Mouse (Mus musculus): ENCODE results near the gene Bcan. TPM values are rescaled to one million over a fixed set of nuclear protein-coding genes. Genes with fewer than 3 reads are reported as not detected.

The Bcan gene
- polyA plus RNA-seq, 1 experiment = 0.95 TPM

DNA sequence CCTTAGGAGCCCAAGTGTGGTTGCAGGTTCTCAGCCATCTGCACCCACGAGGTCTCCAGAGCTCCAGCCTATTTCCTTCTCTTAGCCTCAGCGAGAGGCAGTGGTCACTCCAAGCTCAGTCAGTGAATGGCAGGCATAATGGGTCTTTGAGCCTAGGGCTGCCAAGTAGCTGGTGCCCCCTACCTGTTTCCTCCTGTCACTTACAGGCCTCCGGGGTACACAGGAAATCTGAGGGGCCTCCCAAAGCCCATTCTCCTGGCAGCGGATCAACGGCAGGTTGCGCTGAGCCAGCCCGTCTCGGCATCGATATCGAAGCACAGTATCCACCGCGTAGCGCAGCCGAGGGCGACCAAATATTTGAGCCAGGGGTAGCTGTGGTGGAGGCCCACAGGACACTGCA, 12.0 kb downstream of the Bcan start:
- Histone ChIP-seq H3K4me1 (ENCODE audit: control insufficient read depth, insufficient read depth, low read length) (no peaks in the 10 kb centered on the region), H3K27ac (ENCODE audit: control insufficient read depth, insufficient read depth, low read depth, low read length, poor library complexity) (no peak overlapping the region), H3K4me3 (replicated peaks; ENCODE audit: control insufficient read depth, low read depth, low read length) (no peak overlapping the region)
- 1% methylated on average over 15 of the region's 15 CpGs for WGBS
- TF ChIP-seq POLR2A (IDR thresholded peaks at IDR 0.05; ENCODE audit: borderline replicate concordance, control insufficient read depth, low read depth, low read length) = no peak
- no peak for TF ChIP-seq CTCF (IDR thresholded peaks at IDR 0.05; ENCODE audit: control insufficient read depth, insufficient read depth, low read length)

DNA sequence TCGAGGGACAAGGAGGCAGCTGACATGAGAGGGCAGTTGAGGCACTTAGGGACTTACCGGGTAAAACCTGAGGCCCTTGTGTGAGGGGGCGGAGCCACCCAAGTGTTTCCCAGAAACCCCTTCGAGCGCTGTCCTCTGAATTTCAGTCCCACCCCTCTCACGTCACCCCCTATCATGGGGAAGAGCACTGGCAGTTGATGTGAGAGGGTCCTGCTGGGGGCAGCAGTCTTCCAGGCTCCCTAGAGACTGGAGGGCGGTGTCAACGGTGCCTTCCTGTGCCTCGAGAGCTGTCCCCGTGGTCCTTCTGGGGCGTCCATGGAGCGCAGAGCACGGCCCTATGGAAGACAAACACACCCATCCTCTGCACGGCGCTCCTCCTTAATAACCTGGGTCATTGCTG, 12.4 kb downstream of the Bcan start:
- Histone ChIP-seq H3K4me3 (replicated peaks; ENCODE audit: control insufficient read depth, low read depth, low read length) (no peak overlapping the region), H3K4me1 (ENCODE audit: control insufficient read depth, insufficient read depth, low read length) (no peaks in the 10 kb centered on the region), H3K27ac (ENCODE audit: control insufficient read depth, insufficient read depth, low read depth, low read length, poor library complexity) (no peak overlapping the region)
- 3% methylated on average over 15 of the region's 15 CpGs for WGBS
- no peak for TF ChIP-seq CTCF (IDR thresholded peaks at IDR 0.05; ENCODE audit: control insufficient read depth, insufficient read depth, low read length)
- TF ChIP-seq POLR2A (IDR thresholded peaks at IDR 0.05; ENCODE audit: borderline replicate concordance, control insufficient read depth, low read depth, low read length) = no peak

DNA sequence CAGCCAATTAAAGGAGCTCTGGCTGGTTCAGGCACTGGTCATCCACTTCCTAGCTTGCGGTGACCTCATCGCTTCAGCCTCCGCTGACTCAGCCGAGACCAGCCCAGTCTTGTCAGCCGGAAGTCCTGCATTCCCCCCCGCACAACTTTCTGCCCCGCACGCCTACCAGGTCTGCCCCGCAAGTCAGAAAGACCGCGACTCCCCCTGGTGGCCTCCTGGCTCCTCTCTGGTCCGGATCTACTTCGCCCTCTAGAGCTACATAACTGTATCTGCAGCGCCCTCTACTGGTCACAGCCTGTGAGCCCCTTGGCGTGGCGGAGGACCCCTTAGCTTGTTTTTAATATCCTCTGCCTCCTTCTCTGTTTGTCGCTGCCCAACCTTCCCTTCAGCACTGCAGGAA, 13.2 kb downstream of the Bcan start:
- H3K4me3 ChIP-seq (replicated peaks; ENCODE audit: control insufficient read depth, low read depth, low read length) = no peak overlapping the region
- 2% methylated on average over 17 of the region's 17 CpGs for WGBS

DNA sequence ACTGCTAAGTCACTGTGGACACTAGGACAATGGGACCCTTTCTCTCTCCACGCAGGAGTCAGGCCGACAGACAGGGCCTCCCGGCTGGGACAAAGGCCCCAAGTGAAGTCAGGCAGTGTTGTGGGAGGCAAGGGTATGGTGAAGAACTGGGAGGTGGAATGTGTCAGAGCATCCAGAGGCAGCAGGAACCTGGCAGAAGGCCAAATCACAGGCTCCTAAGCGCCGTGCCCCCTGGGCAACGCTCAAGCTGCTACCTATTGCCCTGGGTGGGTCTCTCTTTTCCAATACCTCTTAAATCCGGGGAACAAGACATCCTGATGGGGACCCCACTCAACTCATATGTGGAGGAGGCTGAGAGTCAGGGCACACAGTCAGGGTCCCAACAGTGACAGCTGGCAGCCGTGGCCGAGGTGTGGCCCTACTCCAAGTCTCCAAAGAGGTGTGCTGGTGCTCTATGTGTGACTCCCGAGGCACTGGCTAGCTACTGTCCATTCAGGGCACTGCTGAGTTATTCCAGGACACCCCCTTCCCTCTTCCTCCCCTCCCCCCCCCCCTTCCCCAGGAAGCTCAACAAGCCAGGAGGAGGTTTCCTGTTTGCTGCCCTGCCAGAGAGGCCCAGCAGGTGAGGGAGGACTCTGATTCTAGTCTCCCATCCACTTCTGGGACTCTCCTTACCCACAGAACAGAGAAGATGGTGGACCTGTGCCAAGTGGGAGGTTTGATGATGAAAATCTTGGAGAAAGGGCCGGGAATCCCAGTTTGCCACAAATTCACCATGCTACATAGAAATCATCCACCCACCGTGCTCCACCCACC, 14.3 kb downstream of the Bcan start:
- Histone ChIP-seq H3K4me3 (replicated peaks; ENCODE audit: control insufficient read depth, low read depth, low read length) (no peak overlapping the region), H3K27ac (ENCODE audit: control insufficient read depth, insufficient read depth, low read depth, low read length, poor library complexity) (no peak overlapping the region), H3K4me1 (ENCODE audit: control insufficient read depth, insufficient read depth, low read length) (no peaks in the 10 kb centered on the region)
- 62% methylated on average over 12 of the region's 12 CpGs for WGBS
- TF ChIP-seq CTCF (IDR thresholded peaks at IDR 0.05; ENCODE audit: control insufficient read depth, insufficient read depth, low read length) (no peak), POLR2A (IDR thresholded peaks at IDR 0.05; ENCODE audit: borderline replicate concordance, control insufficient read depth, low read depth, low read length) (no peak)

More for the DNA sequence above, 13.2 kb downstream of the Bcan start:
- no peaks in the 10 kb centered on the region for H3K4me1 ChIP-seq (ENCODE audit: control insufficient read depth, insufficient read depth, low read length)
- H3K27ac ChIP-seq (ENCODE audit: control insufficient read depth, insufficient read depth, low read depth, low read length, poor library complexity) = no peak overlapping the region
- no peak for TF ChIP-seq POLR2A (IDR thresholded peaks at IDR 0.05; ENCODE audit: borderline replicate concordance, control insufficient read depth, low read depth, low read length)
- TF ChIP-seq CTCF (IDR thresholded peaks at IDR 0.05; ENCODE audit: control insufficient read depth, insufficient read depth, low read length) = peak; percentile 87

DNA sequence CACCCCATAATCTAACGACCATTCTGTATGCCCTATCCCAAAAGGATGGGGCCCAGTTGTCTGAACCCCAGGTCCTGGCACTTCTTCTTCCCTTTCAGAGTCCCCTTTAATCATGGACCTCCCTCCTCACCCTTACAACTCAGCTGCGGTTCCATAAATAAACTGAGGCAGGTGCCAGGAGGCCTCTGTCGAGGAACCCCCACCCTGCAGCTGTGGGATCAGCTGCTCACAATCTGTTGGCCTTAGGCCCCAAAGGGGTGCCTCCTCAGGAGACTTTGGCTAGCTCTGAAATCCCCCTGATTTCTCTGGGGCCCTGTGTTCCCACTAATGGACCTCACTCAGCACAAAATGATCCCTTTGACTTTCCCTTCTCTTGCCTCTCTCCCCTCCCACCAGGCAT, 15.9 kb downstream of the Bcan start:
- Histone ChIP-seq H3K4me1 (ENCODE audit: control insufficient read depth, insufficient read depth, low read length) (no peaks in the 10 kb centered on the region), H3K4me3 (replicated peaks; ENCODE audit: control insufficient read depth, low read depth, low read length) (no peak overlapping the region), H3K27ac (ENCODE audit: control insufficient read depth, insufficient read depth, low read depth, low read length, poor library complexity) (no peak overlapping the region)
- TF ChIP-seq CTCF (IDR thresholded peaks at IDR 0.05; ENCODE audit: control insufficient read depth, insufficient read depth, low read length) (no peak), POLR2A (IDR thresholded peaks at IDR 0.05; ENCODE audit: borderline replicate concordance, control insufficient read depth, low read depth, low read length) (no peak)
- WGBS = 40% methylated on average over 3 of the region's 3 CpGs

DNA sequence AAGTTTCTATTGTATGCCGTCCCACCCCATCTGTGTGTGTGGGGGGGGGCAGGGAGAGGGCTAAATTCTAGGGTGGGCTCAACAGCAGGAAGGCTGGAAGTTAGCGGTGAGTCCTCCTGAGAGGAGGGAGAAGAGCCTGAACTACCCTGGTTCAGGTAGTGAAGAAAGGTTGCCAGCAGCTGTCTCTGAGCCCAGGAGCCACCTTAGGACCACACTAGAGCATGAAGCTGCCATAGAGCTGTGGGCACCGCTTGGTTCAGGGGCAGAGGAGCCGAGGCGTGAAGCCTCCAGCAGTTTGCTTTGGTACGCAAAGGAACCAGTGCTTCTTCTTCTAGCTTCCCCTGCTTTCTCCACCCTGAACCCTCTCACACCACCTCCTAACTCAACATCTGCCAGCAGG, 16.4 kb downstream of the Bcan start:
- Histone ChIP-seq H3K27ac (ENCODE audit: control insufficient read depth, insufficient read depth, low read depth, low read length, poor library complexity) (no peak overlapping the region), H3K4me3 (replicated peaks; ENCODE audit: control insufficient read depth, low read depth, low read length) (no peak overlapping the region), H3K4me1 (ENCODE audit: control insufficient read depth, insufficient read depth, low read length) (no peaks in the 10 kb centered on the region)
- no peak for TF ChIP-seq POLR2A (IDR thresholded peaks at IDR 0.05; ENCODE audit: borderline replicate concordance, control insufficient read depth, low read depth, low read length)
- TF ChIP-seq CTCF (IDR thresholded peaks at IDR 0.05; ENCODE audit: control insufficient read depth, insufficient read depth, low read length) = no peak
- WGBS = 80% methylated on average over 6 of the region's 6 CpGs

DNA sequence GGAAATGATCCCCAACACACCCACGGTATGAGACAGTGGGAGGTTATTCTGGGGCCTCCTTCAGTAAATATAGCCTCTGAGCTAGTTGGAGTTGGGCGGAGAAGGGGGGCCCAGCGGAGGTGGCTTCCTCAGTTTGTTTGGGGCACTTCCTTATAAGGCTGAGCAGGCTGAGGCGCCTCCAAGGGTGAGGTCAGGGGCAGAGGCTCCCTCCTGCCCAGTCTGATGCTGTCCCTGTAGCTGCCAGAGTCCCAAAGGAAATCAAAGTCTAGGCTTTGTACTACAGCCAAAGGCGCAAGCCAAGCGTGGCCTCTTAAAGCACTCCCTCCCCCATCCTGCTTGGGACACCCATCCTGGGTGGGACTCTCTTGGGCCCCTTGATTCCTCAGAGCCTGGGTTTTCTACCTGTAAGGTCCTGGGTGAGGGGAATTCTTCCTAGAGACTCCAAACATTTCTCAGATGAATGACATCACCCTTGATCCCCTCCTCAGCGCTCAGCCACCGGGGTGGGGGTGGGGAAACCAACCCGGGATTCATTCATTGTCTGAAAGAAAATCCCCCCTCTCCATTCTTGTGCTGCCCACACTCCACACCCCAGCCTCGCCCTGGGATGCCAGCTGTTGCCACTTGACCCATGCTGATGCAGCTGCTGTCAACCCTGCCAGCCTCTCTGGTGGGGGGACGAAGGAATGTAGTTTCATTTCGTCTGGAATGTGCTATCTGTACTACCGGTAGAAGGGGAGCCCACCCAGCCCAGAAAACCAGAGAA, 17.0 kb downstream of the Bcan start:
- Histone ChIP-seq H3K27ac (ENCODE audit: control insufficient read depth, insufficient read depth, low read depth, low read length, poor library complexity) (no peak overlapping the region), H3K4me1 (ENCODE audit: control insufficient read depth, insufficient read depth, low read length) (no peaks in the 10 kb centered on the region), H3K4me3 (replicated peaks; ENCODE audit: control insufficient read depth, low read depth, low read length) (no peak overlapping the region)
- TF ChIP-seq CTCF (IDR thresholded peaks at IDR 0.05; ENCODE audit: control insufficient read depth, insufficient read depth, low read length) (no peak), POLR2A (IDR thresholded peaks at IDR 0.05; ENCODE audit: borderline replicate concordance, control insufficient read depth, low read depth, low read length) (no peak)
- WGBS = 17% methylated on average over 13 of the region's 13 CpGs

All from bone marrow, adult 2 months (tissue).